Mouse (Mus musculus) small intestine, adult 2 months (tissue): Measurements from ENCODE around the gene Ptges3.

Experiments used
- CTCF ChIP-seq: fragments of 200-500 bp; IDR thresholded peaks from 2 replicates; pipeline ENCODE4 v1.5.1; 2012; ENCODE audit warnings: low read depth, mild to moderate bottlenecking, control low read depth, inconsistent platforms, low read length, moderate library complexity, mixed read lengths; ENCODE audit not compliant: insufficient replicate concordance, insufficient read length; ENCODE audit errors: extremely low read depth
- POLR2A ChIP-seq: fragments of 200-500 bp; IDR thresholded peaks from 2 replicates; pipeline ENCODE4 v1.6.1; 2012; ENCODE audit warnings: low read depth, mild to moderate bottlenecking, control low read depth, inconsistent platforms, low read length, moderate library complexity

DNA sequence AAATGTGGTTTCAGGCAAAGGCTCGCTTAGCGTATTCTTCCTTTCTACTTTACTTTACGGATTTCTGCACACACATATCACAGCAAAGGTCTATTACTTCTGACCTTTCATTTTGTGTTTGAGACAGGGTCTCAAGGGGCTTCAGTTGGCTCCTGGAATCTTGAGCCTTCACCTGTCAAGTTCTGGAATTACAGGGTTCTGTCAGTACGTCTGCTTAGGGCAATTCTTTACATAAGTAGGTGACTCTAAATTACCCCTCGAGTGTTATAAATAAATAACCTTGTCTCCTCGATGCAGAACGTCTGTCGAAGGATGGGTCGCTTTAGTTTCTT, 23.7 kb downstream of the Ptges3 start:
- TF ChIP-seq CTCF (no peak), POLR2A (no peak)
